Mouse (Mus musculus): ENCODE measurements around the gene Pramel4. TPM values are rescaled to one million over a fixed set of nuclear protein-coding genes. Genes with fewer than 3 reads are reported as not detected.
"Not testable (repeated sequence)": the region's sequence is repeated elsewhere in the genome, so short reads cannot be mapped to it uniquely, and the experiment has no call there.

The Pramel4 gene
- polyA plus RNA-seq (2015; fragmentation: Nextera tagmentation; extraction: Ambion mirVana) = not detected in 2 replicates

- 85% methylated on average over 3 of the region's 3 CpGs for WGBS
- H3K4me1 ChIP-seq; H3K27me3 ChIP-seq; H3K9me3 ChIP-seq (replicated peaks); H3K4me2 ChIP-seq; H3K27ac ChIP-seq; H3K36me3 ChIP-seq; H3K9ac ChIP-seq; H3K4me3 ChIP-seq (replicated peaks); ATAC-seq (replicated peaks; ENCODE audit: low FRiP score): not testable (repeated sequence)
These were observed at the start of gene Pramel4 for GRCm38 (mm10) chr4:144058826-144059225. Pramel4 (plus strand) TSS chr4:144059126.

- H3K4me2 ChIP-seq; ATAC-seq (replicated peaks; ENCODE audit: low FRiP score); H3K36me3 ChIP-seq; H3K27me3 ChIP-seq; H3K9me3 ChIP-seq (replicated peaks); H3K4me1 ChIP-seq; H3K9ac ChIP-seq; H3K4me3 ChIP-seq (replicated peaks); H3K27ac ChIP-seq: not testable (repeated sequence)
- WGBS = 67% methylated on average over 1 of the region's 2 CpGs
These were observed 47.2 kb downstream of the Pramel4 start, which contains the start of gene Gm13102 for GRCm38 (mm10) chr4:144106174-144106573. Gm13102 (plus strand) TSS chr4:144106474.

Other genes starting within 250 kb of the Pramel4 start
- not detected in 2 replicates for gene Gm13084, start 243.0 kb upstream of the Pramel4 start, polyA plus RNA-seq (2015; fragmentation: Nextera tagmentation; extraction: Ambion mirVana)
- gene Gm13103, start 212.6 kb upstream of the Pramel4 start, polyA plus RNA-seq (2015; fragmentation: Nextera tagmentation; extraction: Ambion mirVana) = not detected in 2 replicates
- not detected in 2 replicates for gene Pramef6, start 158.7 kb upstream of the Pramel4 start, polyA plus RNA-seq (2015; fragmentation: Nextera tagmentation; extraction: Ambion mirVana)
- gene Pramef25, start 108.1 kb upstream of the Pramel4 start, polyA plus RNA-seq (2015; fragmentation: Nextera tagmentation; extraction: Ambion mirVana) = not detected in 2 replicates
- not detected in 2 replicates for gene Gm13101, start 92.2 kb upstream of the Pramel4 start, polyA plus RNA-seq (2015; fragmentation: Nextera tagmentation; extraction: Ambion mirVana)
- not detected in 2 replicates for gene Pramef17, start 64.8 kb upstream of the Pramel4 start, polyA plus RNA-seq (2015; fragmentation: Nextera tagmentation; extraction: Ambion mirVana)
- gene Gm13102, start 47.3 kb downstream of the Pramel4 start, polyA plus RNA-seq (2015; fragmentation: Nextera tagmentation; extraction: Ambion mirVana) = not detected in 2 replicates
- gene Oog3, start 103.5 kb downstream of the Pramel4 start, polyA plus RNA-seq (2015; fragmentation: Nextera tagmentation; extraction: Ambion mirVana) = not detected in 2 replicates
- gene Oog2, start 131.6 kb downstream of the Pramel4 start, polyA plus RNA-seq (2015; fragmentation: Nextera tagmentation; extraction: Ambion mirVana) = not detected in 2 replicates
- gene C87977, start 154.2 kb downstream of the Pramel4 start, polyA plus RNA-seq (2015; fragmentation: Nextera tagmentation; extraction: Ambion mirVana) = not detected in 2 replicates
- gene Pramel5, start 221.4 kb downstream of the Pramel4 start, polyA plus RNA-seq (2015; fragmentation: Nextera tagmentation; extraction: Ambion mirVana) = not detected in 2 replicates